Mouse (Mus musculus) G1E (cell line): ENCODE results near the gene Nmnat2. TPM values are rescaled to one million over a fixed set of nuclear protein-coding genes. Genes with fewer than 3 reads are reported as not detected.

ENCODE experiments used
- ATAC-seq: 2 replicates; pipeline ENCODE4 v1.8.0; 2016; ENCODE audit warnings: mild to moderate bottlenecking; ENCODE audit not compliant: insufficient number of reproducible peaks, poor library complexity, low FRiP score, severe bottlenecking; ENCODE audit errors: extremely low read depth
- DNase-seq: peaks from one replicate; pipeline ENCODE4 v3.0.0; 2012; ENCODE audit warnings: low spot score
- H3K27me3 ChIP-seq: 2 replicates; pipeline ENCODE4 v1.6.1; 2012; ENCODE audit warnings: mild to moderate bottlenecking, low read length, inconsistent platforms; ENCODE audit not compliant: insufficient read depth
- H3K36me3 ChIP-seq: replicated peaks from 2 replicates; pipeline ENCODE3; 2012; ENCODE audit warnings: mild to moderate bottlenecking, inconsistent platforms
- H3K4me1 ChIP-seq: 2 replicates; pipeline ENCODE4 v1.6.1; 2012; ENCODE audit warnings: low read depth, low read length, inconsistent platforms, mixed read lengths; ENCODE audit not compliant: insufficient read depth
- H3K4me3 ChIP-seq: 2 replicates; pipeline ENCODE4 v1.5.1; 2012; ENCODE audit warnings: low read depth, mild to moderate bottlenecking, inconsistent platforms, low read length, moderate library complexity, mixed read lengths
- H3K9me3 ChIP-seq: replicated peaks from 2 replicates; pipeline ENCODE4 v1.6.1; 2012; ENCODE audit warnings: inconsistent platforms
- CTCF ChIP-seq: IDR thresholded peaks from 2 replicates; pipeline ENCODE4 v1.5.1; 2012; ENCODE audit warnings: low read depth, low read length, inconsistent platforms, mixed read lengths
- GATA1 ChIP-seq: IDR thresholded peaks from 2 replicates; pipeline ENCODE4 v1.6.1; 2012; ENCODE audit warnings: borderline replicate concordance, low read length, inconsistent platforms, mixed read lengths
- GATA2 ChIP-seq: IDR thresholded peaks from 2 replicates; pipeline ENCODE4 v1.6.1; 2012; ENCODE audit warnings: low read depth, low read length, inconsistent platforms, borderline replicate concordance
- POLR2AphosphoS5 ChIP-seq: IDR thresholded peaks from 2 replicates; pipeline ENCODE4 v1.6.1; 2012; ENCODE audit warnings: low read depth, low read length, inconsistent platforms; ENCODE audit not compliant: insufficient replicate concordance
- TAL1 ChIP-seq: conservative IDR thresholded peaks from 2 replicates; pipeline ENCODE4 v1.6.1; 2012; ENCODE audit warnings: low read depth, low read length, inconsistent platforms, mixed read lengths
- polyA plus RNA-seq: library from polyadenylated mRNA; stranded (reverse); fragments of >175 nt; gene quantifications from 2 replicates; pipeline ENCODE4 v1.2.3, GENCODE M21; 2012
- total RNA-seq, 2 experiments: library from RNA; stranded (forward) in 1 of 2; stranded (reverse) in 1 of 2; fragments of 200-1000 nt in 1 of 2; fragments of >200 nt in 1 of 2; fragmentation: Nextera tagmentation in 1 of 2; gene quantifications; 2 replicates each; pipeline ENCODE4 v1.2.3; 2014 to 2017

Nmnat2 gene
- total and polyA plus RNA-seq, 3 experiments, result 0.22 TPM; not detected in 2

DNA sequence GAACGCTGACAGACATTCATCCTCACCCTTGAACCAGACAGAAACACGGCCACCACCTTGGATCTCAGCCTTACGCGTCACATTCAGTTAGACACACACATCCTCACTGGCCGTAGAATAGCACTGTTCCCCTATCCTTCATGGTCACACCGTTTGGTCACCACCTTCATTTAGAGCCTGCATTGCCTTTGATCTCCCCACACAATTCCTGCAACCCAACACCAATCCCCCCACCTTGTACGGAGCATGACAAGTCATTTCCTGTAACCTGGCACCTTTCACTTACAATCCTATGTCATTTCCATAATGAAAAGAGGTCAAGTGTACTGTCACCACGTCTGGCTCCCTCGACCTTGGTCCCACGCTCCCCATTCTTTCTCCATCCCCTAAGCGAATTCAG is 189.2 kb downstream of the Nmnat2 start:
- TF ChIP-seq GATA2 (no peak), TAL1 (no peak), CTCF (no peak), GATA1 (no peak), POLR2AphosphoS5 (no peak)
- no peak for DNase-seq
- no peaks in the 10 kb centered on the region for H3K4me1 ChIP-seq
- H3K9me3 ChIP-seq, result no peaks in the 10 kb centered on the region
- H3K36me3 ChIP-seq, result no peaks in the 10 kb centered on the region
- no peak for ATAC-seq
- H3K27me3 ChIP-seq, result peaks cover 28% of the 10 kb centered on the region
- H3K4me3 ChIP-seq, result no peak overlapping the region

DNA sequence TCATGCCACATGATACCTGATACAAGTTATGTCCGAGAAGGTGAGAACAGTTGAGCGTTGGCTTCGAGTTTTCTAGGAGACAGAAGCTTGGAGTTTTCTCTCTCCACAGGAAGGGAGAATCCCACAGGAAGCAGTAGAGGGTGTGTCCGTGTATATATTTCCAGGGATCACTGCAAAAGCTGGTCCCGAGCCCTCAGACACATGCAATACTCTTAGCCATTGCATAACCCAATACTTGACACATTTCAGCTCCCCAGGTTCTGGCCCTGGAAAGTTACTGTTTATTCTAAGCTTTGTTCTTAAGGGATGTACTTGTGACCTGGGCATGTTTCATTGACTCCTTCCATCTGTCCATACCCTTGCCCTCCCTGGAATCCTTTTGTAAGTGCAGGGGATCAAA is 191.0 kb downstream of the Nmnat2 start:
- ATAC-seq, result no peak
- Histone ChIP-seq H3K4me1 (no peaks in the 10 kb centered on the region), H3K27me3 (peaks cover 28% of the 10 kb centered on the region), H3K9me3 (no peaks in the 10 kb centered on the region), H3K4me3 (no peak overlapping the region), H3K36me3 (no peaks in the 10 kb centered on the region)
- no peak for DNase-seq
- no peak for TF ChIP-seq GATA2

DNA sequence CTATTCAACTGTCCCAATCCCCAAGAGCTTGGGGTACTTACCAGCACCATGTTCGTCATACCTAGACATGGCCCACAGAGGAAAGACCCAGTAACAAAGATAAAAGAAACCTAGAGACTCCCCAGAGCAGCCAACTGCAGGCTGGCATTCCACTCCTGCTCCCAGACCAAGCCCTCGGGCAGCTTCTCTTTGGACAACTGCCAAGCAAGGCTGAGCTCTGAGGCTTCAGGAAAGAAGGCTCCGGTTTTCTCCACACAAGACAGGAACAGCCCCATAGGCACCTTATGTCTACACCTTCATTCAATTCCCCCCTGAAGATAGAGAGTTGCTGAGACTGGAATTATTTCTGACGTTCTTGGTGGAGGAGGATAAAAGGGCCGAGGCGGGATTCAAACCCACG is 197.8 kb downstream of the Nmnat2 start:
- Histone ChIP-seq H3K4me1 (no peaks in the 10 kb centered on the region; the same call in 1 of the 2 replicates), H3K27me3 (peaks cover 44% of the 10 kb centered on the region), H3K9me3 (no peaks in the 10 kb centered on the region), H3K36me3 (no peaks in the 10 kb centered on the region), H3K4me3 (no peak overlapping the region)
- TF ChIP-seq GATA1, result no peak
- no peak for ATAC-seq
- DNase-seq, result no peak

DNA sequence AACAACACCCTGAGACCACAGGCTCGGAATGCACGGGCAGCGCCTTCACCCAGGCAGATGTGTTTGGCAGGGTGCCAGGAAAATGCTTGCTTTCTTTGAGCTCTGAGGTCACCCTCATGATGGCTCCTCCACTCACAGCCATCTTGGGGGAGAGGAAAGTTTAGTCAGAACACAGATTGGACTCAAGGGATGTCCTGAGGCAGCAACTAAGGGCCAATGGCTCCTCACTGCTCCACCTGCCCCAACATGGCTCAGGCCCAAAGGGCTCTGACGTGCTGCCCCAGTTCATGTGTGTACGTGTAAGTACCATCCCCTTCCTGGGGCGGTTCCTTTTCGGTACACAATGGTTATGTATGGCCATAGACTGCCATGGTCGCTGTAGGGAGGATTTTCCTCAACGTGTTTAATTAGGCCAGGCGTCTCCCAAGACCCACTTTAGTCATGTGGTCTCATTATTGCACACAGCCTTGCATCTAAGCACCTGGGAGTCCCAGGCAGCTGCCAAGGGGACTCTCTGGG is 198.9 kb downstream of the Nmnat2 start:
- DNase-seq (no peak), ATAC-seq (no peak)
- H3K4me1 ChIP-seq, result no peaks in the 10 kb centered on the region; the same call in 1 of the 2 replicates

DNA sequence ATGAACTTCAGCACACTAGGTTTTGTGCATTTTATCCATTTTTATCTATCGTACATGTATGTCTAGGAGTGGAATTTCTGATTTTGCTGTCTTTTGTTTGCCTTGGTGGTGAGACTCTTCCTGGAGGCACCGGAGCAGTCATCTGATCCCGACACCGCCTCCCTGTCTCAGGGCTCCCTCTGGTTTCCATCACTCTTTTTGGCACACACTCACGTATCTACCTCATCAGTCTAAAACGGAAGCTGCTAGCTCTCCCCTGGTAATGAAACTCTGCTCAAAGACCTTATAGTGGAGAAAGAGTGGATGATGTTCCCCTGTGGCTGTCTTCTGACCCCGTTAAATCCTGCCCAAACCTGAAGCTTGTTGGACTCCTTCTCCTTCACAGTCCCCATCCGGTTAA is 200.6 kb downstream of the Nmnat2 start:
- Histone ChIP-seq H3K27me3 (peaks cover 41% of the 10 kb centered on the region), H3K4me1 (no peaks in the 10 kb centered on the region; the same call in 1 of the 2 replicates), H3K9me3 (no peaks in the 10 kb centered on the region), H3K4me3 (no peak overlapping the region), H3K36me3 (no peaks in the 10 kb centered on the region)
- DNase-seq (no peak), ATAC-seq (no peak)
- TF ChIP-seq GATA2 (no peak), CTCF (no peak), TAL1 (no peak), GATA1 (no peak), POLR2AphosphoS5 (no peak)

More for the DNA sequence above, 198.9 kb downstream of the Nmnat2 start:
- H3K9me3 ChIP-seq, result no peaks in the 10 kb centered on the region
- no peak for TF ChIP-seq GATA1
- no peak for TF ChIP-seq CTCF
- TF ChIP-seq GATA2, result no peak
- TF ChIP-seq POLR2AphosphoS5, result no peak
- TF ChIP-seq TAL1, result no peak
- peaks cover 42% of the 10 kb centered on the region for H3K27me3 ChIP-seq
- H3K36me3 ChIP-seq, result no peaks in the 10 kb centered on the region
- H3K4me3 ChIP-seq, result no peak overlapping the region

DNA sequence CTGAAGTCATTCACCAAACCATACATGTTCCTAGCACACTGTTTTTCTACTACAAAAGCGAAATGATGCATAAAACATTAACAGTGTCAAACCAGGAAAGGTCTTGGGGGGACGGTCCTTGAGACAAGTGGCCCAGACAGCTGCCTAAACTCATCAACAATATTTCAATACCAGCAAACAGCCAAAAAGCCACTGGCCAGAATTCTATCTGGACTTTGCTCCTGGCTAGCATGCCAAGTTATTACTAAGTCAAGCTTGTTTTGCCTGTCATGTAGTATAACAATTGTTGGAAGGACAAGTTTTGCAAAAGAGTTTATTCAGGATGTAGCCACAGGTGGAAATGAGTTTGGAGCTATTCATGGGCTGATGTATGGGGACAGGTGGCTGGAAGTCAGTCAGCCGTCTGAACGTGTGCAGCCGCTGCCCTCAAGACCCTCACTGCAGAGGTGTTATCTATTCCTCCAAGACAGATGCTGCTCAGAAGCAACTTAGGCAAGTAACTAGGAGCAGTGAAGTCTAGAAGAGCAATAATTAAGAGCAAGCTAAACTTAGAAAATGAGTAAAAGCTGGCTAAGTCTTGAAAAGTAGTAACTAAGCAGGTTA is 202.3 kb downstream of the Nmnat2 start:
- DNase-seq (no peak), ATAC-seq (no peak)
- Histone ChIP-seq H3K4me1 (no peaks in the 10 kb centered on the region; the same call in 1 of the 2 replicates), H3K4me3 (no peak overlapping the region), H3K36me3 (no peaks in the 10 kb centered on the region), H3K9me3 (no peaks in the 10 kb centered on the region), H3K27me3 (peaks cover 39% of the 10 kb centered on the region)
- TF ChIP-seq GATA2, result no peak
- no peak for TF ChIP-seq GATA1
- TF ChIP-seq POLR2AphosphoS5, result no peak
- no peak for TF ChIP-seq TAL1
- TF ChIP-seq CTCF, result no peak

DNA sequence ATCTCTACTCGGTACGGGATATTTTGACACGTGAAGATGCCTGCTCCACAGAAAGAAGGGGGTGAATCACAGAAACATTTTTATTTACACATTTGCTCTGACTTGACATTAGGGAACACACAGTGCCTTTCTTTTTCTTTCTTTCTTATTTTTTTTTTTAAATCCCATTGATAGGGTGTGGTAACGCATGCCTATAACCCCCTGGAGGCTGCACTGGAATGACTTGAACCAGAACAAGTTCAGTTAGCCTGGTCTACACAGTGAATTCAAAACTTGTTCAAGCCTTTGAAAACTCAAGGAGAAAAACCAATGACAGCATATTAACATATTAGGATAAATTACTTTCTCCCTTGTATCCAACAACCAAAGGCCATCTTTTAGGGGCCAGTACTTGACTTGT is 204.3 kb downstream of the Nmnat2 start:
- H3K36me3 ChIP-seq, result no peaks in the 10 kb centered on the region
- no peaks in the 10 kb centered on the region; the same call in 1 of the 2 replicates for H3K4me1 ChIP-seq
- DNase-seq (no peak), ATAC-seq (no peak)
- peaks cover 38% of the 10 kb centered on the region for H3K27me3 ChIP-seq
- H3K4me3 ChIP-seq, result no peak overlapping the region
- no peak for TF ChIP-seq TAL1
- no peak for TF ChIP-seq POLR2AphosphoS5
- no peak for TF ChIP-seq GATA1
- TF ChIP-seq CTCF, result no peak
- no peak for TF ChIP-seq GATA2
- H3K9me3 ChIP-seq, result no peaks in the 10 kb centered on the region
